Mouse (Mus musculus) spleen, postnatal 14 days (tissue): Measurements from ENCODE around the gene Bcl2l11.
"Not testable (repeated sequence)": the region's sequence is repeated elsewhere in the genome, so short reads cannot be mapped to it uniquely, and the experiment has no call there.

Source experiments
- DNase-seq, 2 experiments: peaks; one replicate each; pipeline ENCODE4 v3.0.0; 2021 to 2022; ENCODE audit warnings: low spot score in 2 of 2

Bcl2l11 gene

GRCm38 (mm10) chr2:128125635-128126470 lies at the start of gene Bcl2l11:
Gene Bcl2l11, plus strand, starts transcription at chr2:128126038.
- DNase-seq, result peak; percentile 94 to 95

DNA sequence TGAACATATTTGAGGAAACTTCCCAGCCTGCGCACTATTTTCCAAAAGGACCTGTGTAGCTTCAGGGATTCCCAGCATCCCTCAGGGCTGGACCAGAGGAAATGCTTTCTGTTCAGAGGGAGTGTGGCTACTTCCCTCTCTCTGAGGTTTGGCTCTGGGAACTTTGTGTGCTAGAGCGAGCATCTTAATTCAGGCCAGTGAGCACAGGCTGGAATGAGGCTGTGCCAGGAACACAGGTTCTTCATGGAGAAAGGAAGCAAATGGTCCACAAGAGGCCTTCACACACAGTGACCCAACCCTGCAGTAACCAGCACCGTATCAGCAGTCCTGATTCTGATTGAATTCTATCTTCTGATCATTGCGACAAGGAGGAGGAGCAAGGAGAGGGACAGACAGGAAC lies 48.9 kb upstream of the Bcl2l11 start:
- DNase-seq, result no peak

- no peak for DNase-seq
Observed at GRCm38 (mm10) chr2:128078859-128079258, 47.0 kb upstream of the Bcl2l11 start.

DNA sequence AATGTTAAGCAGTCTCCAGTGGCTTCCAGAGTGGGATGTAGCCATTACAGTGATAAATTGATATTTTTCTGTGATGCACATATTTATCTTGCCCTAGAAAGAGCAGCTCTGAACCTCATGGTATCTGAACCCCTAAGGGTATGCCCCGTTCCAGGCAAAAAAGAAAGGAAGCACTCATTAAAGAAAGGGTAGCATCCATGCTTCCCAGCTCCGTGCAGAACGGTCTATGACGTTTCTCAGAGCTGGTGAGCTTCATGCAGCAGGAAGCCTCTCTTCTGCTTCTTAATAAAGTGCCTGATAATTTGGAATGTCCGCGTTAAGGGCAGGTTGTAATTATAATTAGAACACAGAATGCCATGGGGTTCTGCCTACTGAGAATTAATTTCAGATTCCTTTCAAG lies 46.5 kb upstream of the Bcl2l11 start:
- no peak for DNase-seq

- no peak for DNase-seq
Observed at GRCm38 (mm10) chr2:128083844-128084243, 42.0 kb upstream of the Bcl2l11 start.

DNA sequence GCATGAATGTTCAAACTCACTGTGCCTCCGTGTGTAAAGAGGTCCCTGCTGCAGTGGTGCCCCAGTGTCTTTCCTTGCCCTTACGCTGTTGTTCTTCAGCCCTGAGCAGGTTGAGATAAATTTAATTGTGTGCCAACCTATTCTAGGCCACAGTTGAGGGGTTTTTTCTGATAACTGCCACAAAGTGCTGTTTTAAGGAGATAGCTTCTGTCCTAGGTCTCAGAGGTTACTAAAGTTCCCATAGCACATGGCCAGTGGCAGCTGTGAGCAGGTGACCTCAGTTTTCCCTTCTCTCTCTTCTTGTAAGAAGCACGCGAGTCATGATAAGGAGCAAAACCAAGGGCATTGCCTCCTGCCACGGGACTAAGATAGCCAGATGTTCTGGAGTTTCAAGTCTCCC lies 41.2 kb upstream of the Bcl2l11 start:
- no peak for DNase-seq

- no peak for DNase-seq
Observed at GRCm38 (mm10) chr2:128085481-128085880, 40.4 kb upstream of the Bcl2l11 start.

GRCm38 (mm10) chr2:128086301-128086886 lies 39.4 kb upstream of the Bcl2l11 start:
- DNase-seq, result no peak

GRCm38 (mm10) chr2:128086996-128087526 lies 38.8 kb upstream of the Bcl2l11 start:
- DNase-seq, result no peak

DNA sequence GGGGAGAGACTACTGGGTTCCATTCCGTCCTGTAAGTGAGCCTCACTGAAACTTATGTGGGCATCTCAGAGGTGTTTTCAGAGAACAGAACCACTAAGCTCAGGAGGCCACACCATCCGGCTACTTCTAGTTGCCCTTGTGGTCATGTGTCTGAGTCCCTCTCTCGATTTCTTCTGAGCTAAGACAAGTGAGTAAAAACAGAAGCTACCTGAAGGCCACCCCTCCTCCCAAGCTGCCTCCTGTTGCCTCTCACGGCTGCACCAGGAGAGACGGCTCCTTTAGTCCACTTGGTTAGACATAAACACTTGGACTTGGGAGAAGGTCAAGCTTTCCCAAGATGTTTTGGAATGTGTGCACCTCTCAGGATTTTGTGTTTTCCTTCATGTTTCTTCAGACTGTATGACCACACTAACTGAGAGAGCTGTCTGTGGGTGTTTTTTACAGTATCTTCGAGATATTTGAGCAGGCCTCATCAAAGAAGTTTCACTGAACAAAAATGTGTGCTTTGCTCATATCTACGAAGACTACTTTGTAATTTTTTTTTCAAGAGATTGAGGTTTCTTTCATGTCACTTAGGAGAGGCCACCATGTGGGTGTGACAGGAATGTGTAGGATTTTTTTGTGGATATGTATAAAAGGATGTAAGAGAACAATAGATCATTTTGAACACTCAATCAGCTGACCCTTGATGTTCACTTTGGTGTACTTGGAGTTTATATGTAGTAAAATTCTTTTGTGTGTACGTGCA lies 37.9 kb upstream of the Bcl2l11 start:
- DNase-seq, result no peak

DNA sequence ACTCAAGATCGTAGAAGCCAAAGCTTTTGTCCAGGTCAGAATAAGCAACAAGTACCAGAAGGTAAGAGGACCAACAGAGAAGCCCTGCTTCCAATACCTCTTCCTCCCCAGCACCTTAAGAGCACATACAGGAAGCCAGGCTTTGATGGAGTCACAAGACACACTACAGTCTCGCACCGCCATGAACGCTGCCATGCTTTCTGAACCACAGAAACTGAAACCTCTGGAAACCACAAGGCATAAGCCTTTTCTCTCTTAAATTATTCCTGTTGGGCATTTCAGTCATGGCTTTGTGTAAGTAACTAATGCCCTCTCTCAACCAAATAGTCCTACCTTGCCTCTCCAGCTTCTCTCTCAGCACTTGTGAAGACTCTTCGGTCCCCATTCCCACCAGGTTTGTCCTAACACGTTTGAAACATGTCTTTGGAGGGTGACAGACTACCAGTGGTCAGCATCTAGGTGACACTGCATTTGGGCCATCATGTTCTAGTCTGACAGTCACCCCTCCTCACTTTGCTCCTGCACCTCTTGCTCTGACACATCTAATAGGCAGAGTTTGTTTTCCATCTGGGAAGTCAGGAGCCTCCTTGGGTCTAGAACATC lies 35.5 kb upstream of the Bcl2l11 start:
- DNase-seq, result no peak

- peak in 1 of 2 experiments; percentile 11 for DNase-seq
Observed at GRCm38 (mm10) chr2:128091431-128092369, 34.1 kb upstream of the Bcl2l11 start.

DNA sequence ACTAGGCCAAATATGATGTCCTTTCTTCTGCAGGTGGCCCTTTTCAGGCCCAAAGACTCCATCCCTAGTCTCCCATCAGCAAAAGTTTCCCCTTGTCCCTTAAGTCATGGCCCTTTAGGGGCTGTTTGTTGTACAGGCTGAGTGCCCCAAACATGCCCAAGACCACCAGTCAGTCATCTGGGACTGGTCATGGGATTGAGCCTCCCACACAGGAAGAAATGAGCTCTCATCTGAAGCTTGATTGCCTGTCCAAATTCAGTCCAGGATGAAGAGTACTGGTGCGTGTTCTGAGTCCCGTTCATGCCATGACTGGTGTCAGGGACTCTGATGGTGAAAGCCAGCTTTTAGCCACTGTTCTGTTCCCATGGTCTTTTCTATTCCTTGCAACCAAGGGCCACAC lies 33.4 kb upstream of the Bcl2l11 start:
- no peak for DNase-seq

GRCm38 (mm10) chr2:128094196-128094595 lies 31.6 kb upstream of the Bcl2l11 start:
- peak in 1 of 2 experiments; percentile 27 for DNase-seq

DNA sequence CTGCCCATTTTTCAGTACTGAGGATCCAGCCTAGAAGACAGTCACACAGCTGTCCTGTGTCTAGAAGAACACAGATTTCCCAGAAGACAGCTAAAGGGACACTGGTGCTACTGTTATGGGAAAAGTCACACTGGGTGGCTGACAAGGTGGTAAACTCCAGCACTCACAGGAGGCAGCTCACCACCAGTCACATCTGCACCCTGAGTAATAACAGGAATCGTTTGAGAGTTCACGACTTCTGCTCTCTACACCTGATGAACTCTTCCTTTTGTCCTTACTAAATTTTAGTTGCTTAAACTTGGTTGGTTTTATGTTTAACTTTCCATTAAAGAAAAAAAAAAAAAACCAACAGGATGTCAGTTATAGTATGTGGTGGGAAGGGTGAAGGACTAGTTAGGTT lies 31.2 kb upstream of the Bcl2l11 start:
- DNase-seq, result no peak

DNA sequence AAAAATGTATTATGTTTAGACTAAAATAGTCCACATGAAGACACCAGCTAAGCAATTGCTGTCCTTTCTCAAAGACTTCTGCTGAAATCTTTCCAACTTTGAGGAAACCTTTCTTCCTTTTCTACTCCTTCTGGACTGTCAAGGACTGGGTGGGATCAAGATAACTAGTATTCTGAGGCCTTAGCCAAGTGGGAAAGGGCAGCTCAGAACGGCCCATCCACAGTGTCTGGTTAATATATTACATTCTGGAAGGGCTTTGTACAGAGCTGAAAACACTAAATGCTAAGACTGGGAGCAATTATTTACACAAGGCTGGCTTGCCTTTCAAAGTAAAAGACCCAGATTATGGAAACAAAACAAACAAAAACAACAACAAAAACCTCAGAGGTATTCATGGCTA lies 30.6 kb upstream of the Bcl2l11 start:
- DNase-seq, result no peak

DNA sequence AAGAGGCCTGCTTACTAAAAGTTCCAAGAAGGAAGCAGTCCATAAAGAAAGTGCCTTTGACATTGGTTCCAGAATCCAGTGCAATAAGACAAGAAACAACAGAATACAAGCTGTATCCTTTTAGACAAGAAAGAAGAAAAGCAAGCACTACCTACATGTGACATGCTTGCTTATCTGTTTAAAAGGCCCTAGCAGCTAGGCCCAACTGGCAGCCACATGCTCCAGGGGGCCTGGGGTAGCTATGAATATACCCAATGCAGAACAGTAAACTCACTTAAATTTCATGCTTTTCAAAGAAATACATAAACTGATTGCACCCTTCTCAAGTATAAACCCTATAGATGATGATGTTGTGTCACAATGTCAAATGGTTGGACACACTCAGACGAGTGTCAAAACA lies 29.8 kb upstream of the Bcl2l11 start:
- DNase-seq, result no peak

GRCm38 (mm10) chr2:128098118-128098517 lies 27.7 kb upstream of the Bcl2l11 start:
- DNase-seq, result not testable (repeated sequence)

- DNase-seq, result no peak
Observed at GRCm38 (mm10) chr2:128102086-128102485, 23.8 kb upstream of the Bcl2l11 start.

DNA sequence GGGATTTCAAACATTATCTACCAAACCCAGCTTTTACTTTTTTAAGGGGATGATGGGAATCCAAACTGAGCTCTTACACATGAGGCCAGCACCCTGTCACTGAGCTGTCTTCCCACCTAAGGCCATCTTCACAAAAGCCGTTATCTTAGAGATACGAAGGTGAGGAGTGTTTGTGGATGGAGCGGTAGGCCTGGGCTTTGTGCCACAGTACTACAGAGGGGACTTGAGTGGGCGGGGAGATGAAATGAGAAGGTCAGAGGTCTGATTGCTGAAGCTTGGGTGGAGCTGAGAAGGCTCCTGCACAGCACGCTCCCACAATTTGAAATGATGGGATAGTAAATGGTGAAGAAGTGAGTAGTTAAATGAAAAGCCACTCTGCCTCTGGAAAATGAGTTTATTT lies 21.0 kb upstream of the Bcl2l11 start:
- no peak for DNase-seq

- no peak for DNase-seq
Observed at GRCm38 (mm10) chr2:128105651-128106050, 20.2 kb upstream of the Bcl2l11 start.
